Mouse (Mus musculus) stomach, embryonic 16.5 days (tissue): Measurements from ENCODE around the gene Cnot6l. TPM values are rescaled to one million over a fixed set of nuclear protein-coding genes. Genes with fewer than 3 reads are reported as not detected.

ENCODE experiments used
- ATAC-seq: fragments of 200-750 bp; cut with Nextera tagmentation; 2 replicates; pipeline ENCODE4 v1.8.0; 2017; ENCODE audit warnings: moderate number of reproducible peaks, moderate TSS enrichment; ENCODE audit not compliant: insufficient read depth, low FRiP score
- H3K27ac ChIP-seq: fragments of 300-500 bp; sonication (generic); 2 replicates; pipeline ENCODE4 v1.5.1; 2014; ENCODE audit warnings: low read length
- H3K27me3 ChIP-seq: fragments of 300-500 bp; sonication (generic); 2 replicates; pipeline ENCODE4 v1.6.1; 2014; ENCODE audit warnings: low read length, control low read depth, mixed read lengths; ENCODE audit not compliant: control insufficient read depth, insufficient read depth
- H3K36me3 ChIP-seq: fragments of 300-500 bp; sonication (generic); 2 replicates; pipeline ENCODE4 v1.6.1; 2014; ENCODE audit warnings: low read length; ENCODE audit not compliant: control insufficient read depth, insufficient read depth
- H3K4me1 ChIP-seq: fragments of 300-500 bp; sonication (generic); 2 replicates; pipeline ENCODE4 v1.6.1; 2014; ENCODE audit warnings: low read length, control low read depth, mixed read lengths; ENCODE audit not compliant: control insufficient read depth, insufficient read depth
- H3K4me2 ChIP-seq: fragments of 300-500 bp; sonication (generic); 2 replicates; pipeline ENCODE4 v1.6.1; 2014; ENCODE audit warnings: low read depth, low read length, mixed read lengths
- H3K4me3 ChIP-seq: fragments of 300-500 bp; sonication (generic); replicated peaks from 2 replicates; pipeline ENCODE4 v1.5.1; 2014; ENCODE audit warnings: mild to moderate bottlenecking, low read length
- H3K9ac ChIP-seq: fragments of 300-500 bp; sonication (generic); 2 replicates; pipeline ENCODE4 v1.6.1; 2014; ENCODE audit warnings: low read length
- H3K9me3 ChIP-seq: fragments of 300-500 bp; sonication (generic); replicated peaks from 2 replicates; pipeline ENCODE4 v1.6.1; 2016; ENCODE audit warnings: low read length, control low read depth; ENCODE audit not compliant: control insufficient read depth
- WGBS: fragments of 180-500 bp; shearing (Covaris S2); extraction: QIAGEN DNeasy Blood & Tissue Kit; methylation state at CpG from one replicate; pipeline ENCODE4 v1.1.7; 2014; 5-methylcytosine and 5-hydroxymethylcytosine counted together
- polyA plus RNA-seq: library from polyadenylated mRNA; unstranded; fragments of >200 nt; fragmentation: Nextera tagmentation; extraction: Ambion mirVana; gene quantifications from 2 replicates; pipeline ENCODE4 v1.2.1, GENCODE M21; 2015

Cnot6l gene
- polyA plus RNA-seq, 1 experiment from 2014 or later: 16.1 TPM

DNA sequence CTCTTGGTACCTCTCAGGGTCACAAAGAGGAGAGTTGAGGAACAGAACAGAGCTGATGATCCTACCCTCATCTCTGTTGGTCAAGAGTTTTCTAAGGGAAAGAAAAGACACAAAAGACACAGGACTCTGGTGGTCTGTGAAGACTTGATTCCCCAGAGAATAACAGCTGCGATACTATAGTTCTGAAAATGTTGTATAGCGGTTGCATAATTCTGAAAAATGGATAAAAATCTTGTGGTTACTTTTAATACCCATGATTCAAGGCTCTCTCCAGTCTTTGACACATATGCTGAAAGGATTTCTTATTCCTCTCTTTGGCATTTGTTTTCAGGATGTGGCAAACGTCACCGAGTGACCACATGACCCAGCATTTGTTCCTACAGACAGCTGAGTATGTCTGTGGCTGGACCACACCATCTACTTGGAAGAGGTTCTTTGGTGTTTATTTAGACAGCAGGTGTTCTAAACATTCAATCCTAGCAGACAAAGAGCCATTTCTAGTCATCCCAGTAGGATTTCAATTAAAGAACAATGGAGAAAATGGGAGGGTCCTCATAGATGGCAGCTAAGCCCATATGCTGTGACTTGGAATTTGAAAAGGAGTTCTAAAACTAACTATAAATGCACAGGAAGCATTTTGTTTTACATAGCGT is 124.7 kb downstream of the Cnot6l start:
- WGBS: 73% methylated on average over 5 of the region's 5 CpGs
- no peak overlapping the region for H3K4me3 ChIP-seq
- ATAC-seq: no peak
- H3K4me2 ChIP-seq: no peak overlapping the region
- no peaks in the 10 kb centered on the region for H3K27me3 ChIP-seq
- H3K36me3 ChIP-seq: no peaks in the 10 kb centered on the region
- H3K9ac ChIP-seq: no peak overlapping the region
- no peak overlapping the region for H3K27ac ChIP-seq
- peaks cover 3% of the 10 kb centered on the region; the same call in 1 of the 2 replicates for H3K4me1 ChIP-seq
- no peaks in the 10 kb centered on the region for H3K9me3 ChIP-seq

DNA sequence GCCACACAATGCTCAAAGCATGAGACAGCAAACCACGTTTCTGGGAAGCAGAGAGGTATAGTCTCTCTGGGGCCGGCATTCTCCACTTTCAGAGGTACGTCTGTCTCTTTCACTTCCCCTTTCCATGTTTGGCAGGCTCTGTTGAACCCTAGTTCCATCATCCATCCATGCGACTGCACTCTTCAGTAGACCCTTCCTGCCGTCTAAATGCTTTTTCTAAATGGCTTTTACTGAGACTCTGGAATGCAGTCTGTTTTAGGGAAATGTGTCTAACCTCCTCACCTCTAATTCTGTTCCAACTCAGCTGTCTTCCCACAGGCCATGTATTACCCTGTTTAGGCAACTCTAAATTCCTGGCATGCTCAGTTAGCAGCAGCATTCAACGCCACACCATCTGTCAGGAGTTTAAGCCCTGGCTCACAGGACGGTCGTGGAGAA is 126.3 kb downstream of the Cnot6l start:
- Histone ChIP-seq H3K36me3 (no peaks in the 10 kb centered on the region), H3K4me3 (no peak overlapping the region), H3K27me3 (no peaks in the 10 kb centered on the region), H3K4me1 (peaks cover 3% of the 10 kb centered on the region; the same call in 1 of the 2 replicates), H3K27ac (no peak overlapping the region), H3K4me2 (no peak overlapping the region), H3K9me3 (no peaks in the 10 kb centered on the region), H3K9ac (no peak overlapping the region)
- peak; percentile 39; the same call in 1 of the 2 replicates for ATAC-seq
- WGBS: 22% methylated on average over 8 of the region's 8 CpGs

DNA sequence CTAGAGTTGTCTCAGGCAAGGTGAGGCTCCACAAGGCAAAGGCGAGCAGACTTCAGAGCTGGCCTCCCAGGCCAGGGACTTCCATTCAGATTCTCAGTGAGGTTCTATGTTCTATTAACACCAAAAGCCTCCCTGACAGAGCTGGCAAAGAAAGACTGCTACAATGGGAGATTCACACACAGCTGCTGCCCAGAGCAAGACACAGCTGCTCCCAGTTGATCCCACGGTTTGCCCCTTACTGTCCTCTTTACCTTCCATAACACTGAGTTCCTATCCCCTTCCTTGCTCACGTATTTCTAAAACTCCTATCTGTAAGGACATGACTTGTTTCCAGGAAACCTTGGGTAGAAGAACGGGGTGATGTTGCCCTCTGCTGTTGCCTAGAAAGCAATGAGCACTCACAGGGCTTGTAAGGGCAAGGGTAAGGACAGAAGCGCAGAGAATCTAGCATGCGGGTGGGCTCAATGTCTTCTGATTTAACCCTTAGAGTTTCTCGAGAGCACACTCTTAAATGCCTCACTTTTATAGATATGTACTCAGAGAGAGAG is 127.8 kb downstream of the Cnot6l start:
- no peaks in the 10 kb centered on the region for H3K9me3 ChIP-seq
- H3K4me3 ChIP-seq: no peak overlapping the region
- H3K4me1 ChIP-seq: peaks cover 3% of the 10 kb centered on the region; the same call in 1 of the 2 replicates
- H3K27ac ChIP-seq: no peak overlapping the region
- no peak overlapping the region for H3K4me2 ChIP-seq
- WGBS: 55% methylated on average over 7 of the region's 7 CpGs
- no peak for ATAC-seq
- no peaks in the 10 kb centered on the region for H3K36me3 ChIP-seq
- no peak overlapping the region for H3K9ac ChIP-seq
- H3K27me3 ChIP-seq: no peaks in the 10 kb centered on the region

DNA sequence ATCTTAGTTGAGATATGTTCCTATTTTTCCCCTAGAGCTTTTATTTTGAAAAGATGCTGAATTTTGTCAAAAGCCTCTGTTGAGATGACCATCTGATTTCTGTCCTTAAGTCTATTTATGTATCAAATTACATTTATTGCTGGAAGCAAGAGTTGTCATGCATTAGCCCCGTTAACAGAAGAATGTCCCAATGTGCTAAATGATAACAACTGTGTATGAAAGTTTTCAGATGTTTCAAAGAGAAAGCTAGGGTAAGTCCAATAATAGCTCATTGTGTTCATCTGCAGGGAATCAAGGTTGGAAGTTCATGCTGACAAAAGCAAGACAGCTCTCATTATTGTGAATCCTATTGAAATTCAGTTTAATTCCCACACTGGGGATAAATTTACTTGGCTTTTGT is 129.9 kb downstream of the Cnot6l start:
- no peaks in the 10 kb centered on the region for H3K36me3 ChIP-seq
- WGBS: 24% methylated on average over 1 of the region's 1 CpGs
- ATAC-seq: no peak
- H3K9me3 ChIP-seq: no peaks in the 10 kb centered on the region
- H3K4me3 ChIP-seq: no peak overlapping the region
- peaks cover 3% of the 10 kb centered on the region; the same call in 1 of the 2 replicates for H3K4me1 ChIP-seq
- no peaks in the 10 kb centered on the region for H3K27me3 ChIP-seq
- H3K4me2 ChIP-seq: no peak overlapping the region
- no peak overlapping the region for H3K9ac ChIP-seq
- no peak overlapping the region for H3K27ac ChIP-seq

DNA sequence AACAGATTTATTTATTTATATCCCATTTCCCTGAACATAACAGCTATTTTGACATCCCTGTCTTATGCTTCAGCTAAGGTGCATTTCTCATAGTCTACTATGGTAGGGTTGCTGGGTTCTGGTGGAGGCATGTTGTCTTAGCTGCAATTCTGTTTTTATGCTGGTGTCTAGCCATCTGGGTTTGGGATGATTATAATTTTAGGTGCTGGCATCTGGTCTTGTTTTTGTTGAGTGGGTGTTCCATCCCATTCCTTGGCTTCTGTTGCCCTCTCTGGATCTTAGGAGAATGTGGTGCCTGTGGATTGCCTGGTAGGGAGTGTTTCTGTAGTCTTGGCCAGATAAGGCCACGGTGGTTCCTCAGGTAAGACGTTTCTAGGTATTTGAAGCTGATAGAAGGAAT is 134.2 kb downstream of the Cnot6l start:
- no peak overlapping the region for H3K27ac ChIP-seq
- no peak overlapping the region for H3K4me2 ChIP-seq
- H3K36me3 ChIP-seq: no peaks in the 10 kb centered on the region
- no peaks in the 10 kb centered on the region for H3K27me3 ChIP-seq
- H3K4me3 ChIP-seq: no peak overlapping the region
- no peaks in the 10 kb centered on the region for H3K9me3 ChIP-seq
- WGBS: 87% methylated on average over 2 of the region's 2 CpGs
- H3K4me1 ChIP-seq: no peaks in the 10 kb centered on the region
- no peak overlapping the region for H3K9ac ChIP-seq
- no peak for ATAC-seq

Other genes starting within 250 kb of the Cnot6l start
- 23.1 and 34.1 TPM in 2 replicates for gene Cxcl13, start 207.2 kb downstream of the Cnot6l start, polyA plus RNA-seq
- gene Mrpl1, start 45.3 kb upstream of the Cnot6l start, polyA plus RNA-seq: 19.2 and 23.2 TPM in 2 replicates
- gene Fras1, start 209.8 kb upstream of the Cnot6l start, polyA plus RNA-seq: 15.4 and 18.3 TPM in 2 replicates